Mouse (Mus musculus) hindbrain, embryonic 10.5 days (tissue): ENCODE results near the gene R3hdm2. TPM values are rescaled to one million over a fixed set of nuclear protein-coding genes. Genes with fewer than 3 reads are reported as not detected.

Experiments used
- DNase-seq: peaks from one replicate; pipeline ENCODE4 v3.0.0-alpha.2; 2017; ENCODE audit warnings: low spot score
- H3K27ac ChIP-seq: fragments of 300-500 bp; sonication (generic); 2 replicates; pipeline ENCODE4 v1.5.1; 2016; ENCODE audit warnings: mild to moderate bottlenecking, moderate library complexity
- H3K27me3 ChIP-seq: fragments of 300-500 bp; sonication (generic); 2 replicates; pipeline ENCODE4 v1.6.1; 2016; ENCODE audit warnings: mild to moderate bottlenecking; ENCODE audit not compliant: poor library complexity, insufficient read depth, severe bottlenecking
- H3K36me3 ChIP-seq: fragments of 300-500 bp; sonication (generic); 2 replicates; pipeline ENCODE4 v1.6.1; 2016; ENCODE audit warnings: mild to moderate bottlenecking, moderate library complexity
- H3K4me1 ChIP-seq: fragments of 300-500 bp; sonication (generic); replicated peaks from 2 replicates; pipeline ENCODE4 v1.6.1; 2016; ENCODE audit warnings: mild to moderate bottlenecking
- H3K4me3 ChIP-seq: fragments of 300-500 bp; sonication (generic); 2 replicates; pipeline ENCODE4 v1.5.1; 2016; ENCODE audit warnings: mild to moderate bottlenecking, moderate library complexity
- H3K9me3 ChIP-seq: fragments of 300-500 bp; sonication (generic); 2 replicates; pipeline ENCODE4 v1.6.1; 2016; ENCODE audit warnings: mild to moderate bottlenecking, moderate library complexity
- WGBS: fragments of 180-500 bp; shearing (Covaris S2); methylation state at CpG from one replicate; pipeline ENCODE4 v1.1.7; 2016; 5-methylcytosine and 5-hydroxymethylcytosine counted together
- polyA plus RNA-seq: library from polyadenylated mRNA; unstranded; fragments of >200 nt; fragmentation: Nextera tagmentation; extraction: Ambion mirVana; gene quantifications from 2 replicates; pipeline ENCODE4 v1.2.1, GENCODE M21; 2016

R3hdm2 gene
- polyA plus RNA-seq, 1 experiment from 2014 or later, result 35.5 TPM

- Histone ChIP-seq H3K4me1 (peaks cover 41% of the 10 kb centered on the region), H3K27me3 (peaks cover 33% of the 10 kb centered on the region), H3K36me3 (no peaks in the 10 kb centered on the region), H3K9me3 (no peaks in the 10 kb centered on the region), H3K27ac (no peak overlapping the region), H3K4me3 (no peak overlapping the region)
- no peak for DNase-seq
- 72% methylated on average over 3 of the region's 3 CpGs for WGBS
Observed at GRCm38 (mm10) chr10:127343029-127343428, 37.1 kb upstream of the R3hdm2 start.

DNA sequence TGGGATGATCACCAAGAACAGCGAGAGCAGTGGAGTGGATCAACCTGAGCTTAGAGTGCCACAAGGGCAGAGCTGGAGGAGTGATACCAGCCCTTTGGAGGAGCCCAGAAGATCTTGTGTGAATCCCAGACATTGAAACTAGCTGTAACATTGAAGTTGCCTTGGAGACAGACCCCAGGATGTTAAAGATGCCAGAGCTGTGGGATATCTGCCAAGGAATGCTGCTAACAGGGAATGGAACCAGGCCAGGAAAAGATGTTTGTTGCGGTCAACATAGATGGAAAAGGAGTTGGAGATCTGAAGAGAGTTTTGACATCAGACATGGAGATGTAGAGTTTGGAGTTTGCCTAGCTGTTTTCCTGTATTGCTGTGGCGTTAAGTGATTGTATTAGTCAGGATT, 34.0 kb upstream of the R3hdm2 start:
- DNase-seq, result no peak
- no peak overlapping the region for H3K27ac ChIP-seq
- no peaks in the 10 kb centered on the region for H3K9me3 ChIP-seq
- H3K4me3 ChIP-seq, result no peak overlapping the region
- H3K36me3 ChIP-seq, result no peaks in the 10 kb centered on the region
- peaks cover 25% of the 10 kb centered on the region for H3K4me1 ChIP-seq
- WGBS, result 89% methylated on average over 3 of the region's 3 CpGs
- H3K27me3 ChIP-seq, result peaks cover 21% of the 10 kb centered on the region

DNA sequence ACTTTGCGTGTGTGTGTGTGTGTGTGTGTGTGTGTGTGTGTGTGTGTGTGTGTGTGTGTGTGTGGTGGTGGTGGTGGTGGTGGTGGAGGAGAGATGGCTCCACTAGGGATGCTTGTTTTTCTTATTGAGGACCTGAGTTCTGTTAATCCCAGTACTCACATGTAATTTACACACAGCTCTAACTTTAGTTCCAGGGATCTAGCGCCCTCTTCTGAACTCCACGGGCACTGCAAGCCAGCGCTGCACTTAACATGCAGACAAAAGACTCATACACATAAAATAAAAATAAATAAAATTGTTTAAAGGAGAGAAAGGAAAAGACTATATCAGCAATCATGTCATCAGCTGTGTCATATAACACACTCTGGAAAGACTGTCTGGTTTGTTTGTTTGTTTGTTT, 31.2 kb upstream of the R3hdm2 start:
- no peak for DNase-seq
- 63% methylated on average over 4 of the region's 4 CpGs for WGBS
- H3K36me3 ChIP-seq, result no peaks in the 10 kb centered on the region

GRCm38 (mm10) chr10:127349810-127350209, 30.3 kb upstream of the R3hdm2 start:
- Histone ChIP-seq H3K36me3 (no peaks in the 10 kb centered on the region), H3K27ac (no peak overlapping the region), H3K9me3 (no peaks in the 10 kb centered on the region), H3K27me3 (peaks cover 26% of the 10 kb centered on the region), H3K4me1 (peaks cover 15% of the 10 kb centered on the region), H3K4me3 (no peak overlapping the region)
- DNase-seq, result no peak
- WGBS, result 77% methylated on average over 8 of the region's 8 CpGs

More for the DNA sequence above, 31.2 kb upstream of the R3hdm2 start:
- Histone ChIP-seq H3K4me3 (no peak overlapping the region), H3K27ac (no peak overlapping the region), H3K4me1 (peaks cover 15% of the 10 kb centered on the region), H3K27me3 (peaks cover 22% of the 10 kb centered on the region), H3K9me3 (no peaks in the 10 kb centered on the region)

GRCm38 (mm10) chr10:127350594-127351284, 29.4 kb upstream of the R3hdm2 start:
- Histone ChIP-seq H3K36me3 (no peaks in the 10 kb centered on the region), H3K9me3 (no peaks in the 10 kb centered on the region), H3K4me3 (peak overlapping the region; percentile 40), H3K4me1 (peaks cover 23% of the 10 kb centered on the region), H3K27me3 (peaks cover 30% of the 10 kb centered on the region), H3K27ac (peak overlapping the region; percentile 50)
- 13% methylated on average over 24 of the region's 24 CpGs for WGBS
- peak; percentile 78 for DNase-seq

DNA sequence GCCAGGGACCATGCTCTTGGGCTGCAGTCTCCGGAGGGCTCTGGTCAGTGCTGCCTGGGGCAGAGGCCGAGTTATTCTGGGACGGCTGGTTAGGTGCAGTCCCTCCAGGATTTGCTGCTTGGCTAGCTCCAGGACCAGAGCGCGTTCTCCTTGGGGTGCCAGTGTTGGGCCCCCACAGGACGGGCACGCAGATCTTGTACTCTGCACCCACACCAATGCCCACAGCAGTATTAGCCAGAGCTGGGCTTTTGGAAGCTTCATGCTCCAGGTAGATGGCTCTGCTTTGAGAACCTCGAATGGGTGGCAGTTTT, 28.9 kb upstream of the R3hdm2 start:
- Histone ChIP-seq H3K4me3 (peak overlapping the region; percentile 40; the same call in 1 of the 2 replicates), H3K27me3 (peaks cover 30% of the 10 kb centered on the region), H3K4me1 (peaks cover 28% of the 10 kb centered on the region), H3K27ac (peak overlapping the region; percentile 50), H3K9me3 (no peaks in the 10 kb centered on the region), H3K36me3 (no peaks in the 10 kb centered on the region)
- WGBS, result 83% methylated on average over 8 of the region's 8 CpGs
- DNase-seq, result no peak

- Histone ChIP-seq H3K27ac (no peak overlapping the region), H3K27me3 (peaks cover 30% of the 10 kb centered on the region), H3K4me3 (no peak overlapping the region), H3K4me1 (peaks cover 28% of the 10 kb centered on the region), H3K36me3 (no peaks in the 10 kb centered on the region), H3K9me3 (no peaks in the 10 kb centered on the region)
- no peak for DNase-seq
- WGBS, result 66% methylated on average over 8 of the region's 8 CpGs
Observed at GRCm38 (mm10) chr10:127351719-127352118, 28.4 kb upstream of the R3hdm2 start.

- Histone ChIP-seq H3K36me3 (no peaks in the 10 kb centered on the region), H3K9me3 (no peaks in the 10 kb centered on the region), H3K27ac (no peak overlapping the region), H3K4me3 (no peak overlapping the region), H3K4me1 (peaks cover 28% of the 10 kb centered on the region), H3K27me3 (peaks cover 30% of the 10 kb centered on the region)
- WGBS, result 89% methylated on average over 9 of the region's 9 CpGs
- DNase-seq, result no peak
Observed at GRCm38 (mm10) chr10:127352187-127352586, 27.9 kb upstream of the R3hdm2 start.

DNA sequence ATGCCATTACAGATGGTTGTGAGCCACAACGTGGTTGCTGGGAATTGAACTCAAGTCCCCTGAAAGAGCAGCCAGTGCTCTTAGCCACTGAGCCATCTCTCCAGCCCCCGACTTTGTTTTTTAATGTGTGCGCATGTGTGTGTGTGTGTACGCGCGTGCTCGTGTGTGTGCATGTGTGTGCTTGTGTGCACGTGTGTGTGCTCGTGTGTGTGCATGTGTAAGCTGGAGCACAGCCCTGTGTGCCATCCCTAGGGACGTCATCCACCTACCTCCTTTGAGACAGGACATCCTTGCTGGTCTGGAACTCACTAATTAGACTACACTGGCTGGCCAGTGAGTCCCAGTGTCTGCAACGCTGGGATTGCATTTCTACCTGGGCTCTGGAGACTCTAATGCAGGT, 27.4 kb upstream of the R3hdm2 start:
- Histone ChIP-seq H3K27ac (no peak overlapping the region), H3K27me3 (peaks cover 30% of the 10 kb centered on the region), H3K36me3 (no peaks in the 10 kb centered on the region), H3K4me3 (no peak overlapping the region), H3K9me3 (no peaks in the 10 kb centered on the region), H3K4me1 (peaks cover 28% of the 10 kb centered on the region)
- WGBS, result 85% methylated on average over 11 of the region's 11 CpGs
- DNase-seq, result no peak

DNA sequence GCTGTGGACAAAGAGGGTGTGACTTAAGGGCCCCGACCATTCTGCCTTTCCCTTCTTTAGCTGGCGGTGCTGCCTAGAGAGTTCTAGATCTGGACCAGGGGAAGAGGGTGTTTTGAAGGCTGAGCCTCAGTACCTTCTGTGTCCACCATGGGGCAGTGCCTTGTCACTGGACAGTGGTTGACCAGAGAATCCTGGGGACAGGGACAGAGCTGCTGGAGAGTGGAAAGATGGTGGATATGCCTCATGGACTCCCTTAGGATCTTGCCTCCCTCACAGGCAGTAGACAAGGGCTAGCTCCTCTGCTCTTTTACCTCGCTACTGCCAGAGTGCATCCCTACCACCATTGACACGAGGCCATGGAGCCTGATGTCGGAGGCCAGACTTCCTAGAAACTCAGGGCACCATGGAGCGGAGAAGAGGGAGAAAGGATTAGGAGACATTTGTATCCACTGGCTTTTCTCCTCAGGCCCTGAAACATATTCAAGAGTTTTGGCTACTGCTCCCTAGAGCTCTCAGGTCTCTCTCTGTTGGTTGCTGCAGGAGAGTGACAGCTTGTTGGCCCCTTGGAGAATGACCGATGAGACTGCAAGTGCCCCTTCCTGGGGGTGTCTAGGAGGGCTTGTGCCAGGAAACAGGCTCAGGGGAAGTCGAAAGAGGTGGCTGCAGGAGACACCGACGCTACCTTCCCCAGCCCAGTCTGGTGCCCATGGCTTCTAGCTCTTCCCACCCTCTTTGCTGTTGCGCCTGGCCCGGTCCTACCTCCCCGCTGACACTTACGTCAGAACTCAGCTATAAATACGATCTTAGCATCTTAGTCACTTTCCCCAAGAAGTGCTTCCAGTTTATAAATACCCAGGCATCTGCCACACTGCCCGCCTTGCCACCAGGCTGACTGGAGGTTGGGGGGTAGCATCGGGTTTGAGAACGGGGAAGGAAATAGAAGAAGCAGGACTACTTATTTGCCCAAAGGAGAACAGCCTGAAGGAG, 25.9 kb upstream of the R3hdm2 start, which contains the start of gene Inhbe:
Inhbe (minus strand) TSS at position 503 of the 987 bp plus-strand sequence.
- H3K4me1 ChIP-seq, result peaks cover 28% of the 10 kb centered on the region
- WGBS, result 88% methylated on average over 18 of the region's 18 CpGs
- DNase-seq, result no peak

GRCm38 (mm10) chr10:127355336-127355735, 24.8 kb upstream of the R3hdm2 start:
- Histone ChIP-seq H3K9me3 (no peaks in the 10 kb centered on the region), H3K27ac (no peak overlapping the region; the same call in 1 of the 2 replicates), H3K36me3 (no peaks in the 10 kb centered on the region), H3K4me3 (no peak overlapping the region), H3K4me1 (peaks cover 26% of the 10 kb centered on the region), H3K27me3 (peaks cover 22% of the 10 kb centered on the region)
- no peak for DNase-seq
- 50% methylated on average over 10 of the region's 10 CpGs for WGBS

More for the DNA sequence above, 25.9 kb upstream of the R3hdm2 start, which contains the start of gene Inhbe:
- no peak within 1 kb of the TSS; the same call in 1 of the 2 replicates for H3K27ac ChIP-seq
- no peak within 1 kb of the TSS for H3K4me3 ChIP-seq
- H3K9me3 ChIP-seq, result no peaks in the 10 kb centered on the region
- H3K27me3 ChIP-seq, result peaks cover 30% of the 10 kb centered on the region
- H3K36me3 ChIP-seq, result no peaks in the 10 kb centered on the region

DNA sequence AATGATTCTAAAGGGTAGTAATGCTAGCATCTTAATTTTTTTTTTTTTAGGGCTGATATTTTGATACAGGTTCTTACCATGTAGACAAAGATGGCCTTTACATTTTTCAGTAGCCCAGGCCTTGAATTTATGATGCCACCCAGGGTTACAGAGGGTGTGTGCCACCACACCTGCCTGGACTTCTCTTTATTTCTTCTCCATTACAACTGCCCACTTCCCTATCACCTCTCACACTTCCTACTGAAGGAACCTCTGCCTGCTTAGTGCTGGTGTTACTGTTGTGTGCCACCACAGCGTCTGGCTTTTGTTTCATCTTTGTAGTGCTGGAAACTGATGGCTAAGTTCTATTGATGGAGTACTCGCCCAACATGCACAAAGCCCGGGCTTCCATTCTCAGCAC, 19.4 kb upstream of the R3hdm2 start:
- no peak overlapping the region for H3K27ac ChIP-seq
- H3K27me3 ChIP-seq, result no peaks in the 10 kb centered on the region
- no peaks in the 10 kb centered on the region for H3K36me3 ChIP-seq
- no peak overlapping the region for H3K4me3 ChIP-seq
- DNase-seq, result no peak
- H3K4me1 ChIP-seq, result peaks cover 5% of the 10 kb centered on the region
- 84% methylated on average over 3 of the region's 3 CpGs for WGBS
- H3K9me3 ChIP-seq, result no peaks in the 10 kb centered on the region

DNA sequence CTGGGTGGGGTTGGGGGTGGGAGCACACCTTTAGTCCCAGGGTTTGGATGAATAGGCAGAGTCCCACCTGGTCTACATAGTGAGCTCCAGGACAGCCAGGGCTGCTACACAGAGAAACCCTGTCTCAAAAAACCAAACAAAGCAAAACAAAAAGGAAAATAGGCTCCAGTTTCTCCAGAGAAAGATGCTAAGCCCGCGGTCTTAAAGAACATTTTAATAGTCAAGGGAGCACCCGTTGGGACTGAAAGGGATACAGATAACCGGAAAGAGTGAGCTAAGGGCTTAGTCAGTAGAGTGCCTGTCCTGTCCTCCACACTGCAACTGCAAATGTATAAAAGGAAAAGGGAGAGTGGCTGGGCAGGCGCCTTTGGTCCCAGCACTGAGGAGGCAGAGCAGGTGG, 13.0 kb upstream of the R3hdm2 start:
- Histone ChIP-seq H3K27ac (no peak overlapping the region), H3K27me3 (no peaks in the 10 kb centered on the region), H3K9me3 (no peaks in the 10 kb centered on the region), H3K36me3 (no peaks in the 10 kb centered on the region), H3K4me3 (no peak overlapping the region), H3K4me1 (peaks cover 27% of the 10 kb centered on the region)
- DNase-seq, result no peak
- 78% methylated on average over 5 of the region's 5 CpGs for WGBS
